Mouse (Mus musculus) hindbrain, embryonic 10.5 days (tissue): ENCODE measurements around the gene Olfr952. TPM values are rescaled to one million over a fixed set of nuclear protein-coding genes. Genes with fewer than 3 reads are reported as not detected.

Source experiments
- DNase-seq: peaks from one replicate; pipeline ENCODE4 v3.0.0-alpha.2; 2017; ENCODE audit warnings: low spot score
- H3K27ac ChIP-seq: fragments of 300-500 bp; sonication (generic); 2 replicates; pipeline ENCODE4 v1.5.1; 2016; ENCODE audit warnings: mild to moderate bottlenecking, moderate library complexity
- H3K27me3 ChIP-seq: fragments of 300-500 bp; sonication (generic); 2 replicates; pipeline ENCODE4 v1.6.1; 2016; ENCODE audit warnings: mild to moderate bottlenecking; ENCODE audit not compliant: poor library complexity, insufficient read depth, severe bottlenecking
- H3K36me3 ChIP-seq: fragments of 300-500 bp; sonication (generic); 2 replicates; pipeline ENCODE4 v1.6.1; 2016; ENCODE audit warnings: mild to moderate bottlenecking, moderate library complexity
- H3K4me1 ChIP-seq: fragments of 300-500 bp; sonication (generic); replicated peaks from 2 replicates; pipeline ENCODE4 v1.6.1; 2016; ENCODE audit warnings: mild to moderate bottlenecking
- H3K4me3 ChIP-seq: fragments of 300-500 bp; sonication (generic); 2 replicates; pipeline ENCODE4 v1.5.1; 2016; ENCODE audit warnings: mild to moderate bottlenecking, moderate library complexity
- H3K9me3 ChIP-seq: fragments of 300-500 bp; sonication (generic); 2 replicates; pipeline ENCODE4 v1.6.1; 2016; ENCODE audit warnings: mild to moderate bottlenecking, moderate library complexity
- WGBS: fragments of 180-500 bp; shearing (Covaris S2); methylation state at CpG from one replicate; pipeline ENCODE4 v1.1.7; 2016; 5-methylcytosine and 5-hydroxymethylcytosine counted together
- polyA plus RNA-seq: library from polyadenylated mRNA; unstranded; fragments of >200 nt; fragmentation: Nextera tagmentation; extraction: Ambion mirVana; gene quantifications from 2 replicates; pipeline ENCODE4 v1.2.1, GENCODE M21; 2016

The Olfr952 gene
- not detected in 2 replicates for polyA plus RNA-seq

DNA sequence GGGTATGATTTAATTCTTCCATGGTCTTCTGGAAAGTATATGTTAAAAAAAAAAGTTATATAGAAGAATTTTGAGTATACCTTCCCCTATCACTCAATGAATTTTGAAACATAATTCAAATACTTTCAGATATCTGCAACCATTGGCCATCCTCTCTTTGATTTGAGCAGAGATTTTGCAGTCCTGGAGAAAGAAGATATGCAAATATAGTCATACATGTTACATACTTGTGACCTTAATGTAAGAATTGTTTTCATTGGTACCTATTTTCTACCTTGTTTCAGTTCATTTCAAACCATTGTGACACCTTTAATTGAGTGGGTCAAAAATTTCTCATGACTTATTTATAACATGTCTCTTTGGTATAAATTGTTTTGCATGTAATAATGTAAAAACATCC is at the start of gene Olfr952:
TSS of gene Olfr952 (minus strand) at position 101 of the 400 bp plus-strand sequence.
- no peak within 1 kb of the TSS for H3K4me3 ChIP-seq
- no peak for DNase-seq
- H3K27ac ChIP-seq, result no peak within 1 kb of the TSS
- no peaks in the 10 kb centered on the region for H3K36me3 ChIP-seq
- H3K9me3 ChIP-seq, result no peaks in the 10 kb centered on the region
- H3K27me3 ChIP-seq, result no peaks in the 10 kb centered on the region
- no peaks in the 10 kb centered on the region for H3K4me1 ChIP-seq

DNA sequence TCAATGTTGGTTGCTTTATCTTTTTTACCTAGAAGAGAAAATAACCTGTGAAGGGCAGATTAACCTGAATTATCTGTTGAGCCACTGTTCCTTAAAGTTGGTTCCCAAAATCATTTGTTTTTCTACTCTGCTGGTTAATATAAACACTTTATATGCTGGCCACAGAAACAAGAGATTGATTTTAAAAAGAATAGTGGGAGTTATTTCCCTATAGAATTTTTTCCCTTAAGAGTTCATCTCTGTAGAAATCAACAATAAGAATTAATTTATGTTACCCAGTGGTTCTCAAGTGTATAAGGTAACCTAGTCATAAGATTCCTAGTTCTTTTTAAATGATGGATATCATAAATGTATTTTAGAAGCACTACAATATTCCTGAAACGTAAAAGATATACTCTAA is 44.9 kb upstream of the Olfr952 start, which contains the start of gene Olfr955:
TSS of gene Olfr955 (minus strand) at position 101 of the 400 bp plus-strand sequence.
- Histone ChIP-seq H3K27ac (no peak within 1 kb of the TSS), H3K4me3 (no peak within 1 kb of the TSS), H3K4me1 (no peaks in the 10 kb centered on the region), H3K9me3 (no peaks in the 10 kb centered on the region), H3K36me3 (no peaks in the 10 kb centered on the region), H3K27me3 (no peaks in the 10 kb centered on the region)
- WGBS, result 59% methylated on average over 1 of the region's 1 CpGs
- no peak for DNase-seq

DNA sequence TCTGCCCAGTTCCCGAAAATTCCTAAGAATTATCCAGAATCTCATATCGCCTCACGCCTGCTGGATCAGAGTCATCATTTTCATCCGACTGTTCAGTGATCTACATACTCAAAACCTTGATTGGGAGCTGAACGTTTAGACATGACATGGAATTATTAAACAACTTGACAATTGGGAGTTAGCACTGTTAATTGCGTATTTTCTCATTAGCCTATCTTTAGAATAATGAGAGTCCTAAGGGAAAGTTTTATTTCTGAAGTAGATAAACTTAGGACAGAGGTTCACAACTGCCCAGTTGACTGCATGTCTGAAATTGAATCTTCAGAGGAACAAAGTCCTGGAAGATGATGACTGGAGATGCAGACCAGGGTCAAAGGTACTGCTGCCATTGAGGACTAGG is 29.5 kb upstream of the Olfr952 start, which contains the start of gene Olfr954:
TSS of gene Olfr954 (plus strand) at position 301 of the 400 bp plus-strand sequence.
- WGBS, result 90% methylated on average over 6 of the region's 6 CpGs
- no peak for DNase-seq
- H3K4me3 ChIP-seq, result no peak within 1 kb of the TSS
- no peaks in the 10 kb centered on the region for H3K9me3 ChIP-seq
- no peak within 1 kb of the TSS for H3K27ac ChIP-seq
- H3K36me3 ChIP-seq, result no peaks in the 10 kb centered on the region
- H3K27me3 ChIP-seq, result no peaks in the 10 kb centered on the region
- no peaks in the 10 kb centered on the region for H3K4me1 ChIP-seq

DNA sequence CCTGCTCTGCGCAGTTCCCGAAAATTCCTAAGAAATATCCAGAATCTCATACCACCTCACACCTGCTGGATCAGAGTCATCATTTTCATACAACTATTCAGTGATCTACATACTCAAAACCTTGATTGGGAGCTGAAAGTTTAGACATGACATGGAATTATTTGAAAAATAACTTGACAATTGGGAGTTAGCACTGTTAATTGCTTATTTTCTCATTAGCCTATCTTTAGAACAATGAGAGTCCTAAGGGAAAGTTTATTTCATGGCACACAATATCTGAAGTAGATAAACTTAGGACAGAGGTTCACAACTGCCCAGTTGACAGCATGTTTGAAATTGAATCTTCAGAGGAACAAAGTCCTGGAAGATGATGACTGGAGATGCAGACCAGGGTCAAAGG is 39.8 kb downstream of the Olfr952 start, which contains the start of gene Olfr951:
TSS of gene Olfr951 (plus strand) at position 301 of the 400 bp plus-strand sequence.
- Histone ChIP-seq H3K4me3 (no peak within 1 kb of the TSS), H3K27ac (no peak within 1 kb of the TSS), H3K9me3 (no peaks in the 10 kb centered on the region), H3K27me3 (no peaks in the 10 kb centered on the region), H3K4me1 (no peaks in the 10 kb centered on the region), H3K36me3 (no peaks in the 10 kb centered on the region)
- 94% methylated on average over 2 of the region's 2 CpGs for WGBS
- DNase-seq, result no peak

Other genes with a start within 250 kb of the Olfr952 start
- not detected in 2 replicates for gene Olfr944, start 225.2 kb downstream of the Olfr952 start, polyA plus RNA-seq
- not detected in 2 replicates for gene Olfr1537, start 177.2 kb downstream of the Olfr952 start, polyA plus RNA-seq
- gene Olfr945, start 150.3 kb downstream of the Olfr952 start, polyA plus RNA-seq, result not detected in 2 replicates
- not detected in 2 replicates for gene Olfr948, start 101.1 kb downstream of the Olfr952 start, polyA plus RNA-seq
- not detected in 2 replicates for gene Olfr951, start 39.7 kb downstream of the Olfr952 start, polyA plus RNA-seq
- not detected in 2 replicates for gene Olfr954, start 29.6 kb upstream of the Olfr952 start, polyA plus RNA-seq
- gene Olfr955, start 44.8 kb upstream of the Olfr952 start, polyA plus RNA-seq, result not detected in 2 replicates
- gene Olfr44, start 66.8 kb upstream of the Olfr952 start, polyA plus RNA-seq, result not detected in 2 replicates
- gene Olfr957, start 88.7 kb upstream of the Olfr952 start, polyA plus RNA-seq, result not detected in 2 replicates
- not detected in 2 replicates for gene Olfr958, start 126.9 kb upstream of the Olfr952 start, polyA plus RNA-seq
- gene Olfr959, start 148.4 kb upstream of the Olfr952 start, polyA plus RNA-seq, result not detected in 2 replicates
- 6.0 and 10.1 TPM in 2 replicates for gene AW551984, start 177.3 kb upstream of the Olfr952 start, polyA plus RNA-seq
- not detected in 2 replicates for gene Olfr148, start 183.5 kb upstream of the Olfr952 start, polyA plus RNA-seq
- not detected in 2 replicates for gene Olfr960, start 194.2 kb upstream of the Olfr952 start, polyA plus RNA-seq
- gene Olfr961, start 217.9 kb upstream of the Olfr952 start, polyA plus RNA-seq, result not detected in 2 replicates
- gene Olfr963, start 240.1 kb upstream of the Olfr952 start, polyA plus RNA-seq, result not detected in 2 replicates